Mouse (Mus musculus) MEL (cell line): Measurements from ENCODE around the gene Zfr. TPM values are rescaled to one million over a fixed set of nuclear protein-coding genes. Genes with fewer than 3 reads are reported as not detected.

Experiments used
- DNase-seq: peaks from one replicate; pipeline ENCODE4 v3.0.0; 2011; ENCODE audit warnings: low read depth, low spot score
- H3K27ac ChIP-seq: 2 replicates; pipeline ENCODE4 v1.5.1; 2012; ENCODE audit warnings: low read depth, mild to moderate bottlenecking, control low read depth, low read length, moderate library complexity; ENCODE audit not compliant: control insufficient read depth
- H3K27me3 ChIP-seq, 2 experiments: fragments of 150-350 bp in 1 of 2; sonication (generic) in 1 of 2; 2 replicates each; pipeline ENCODE4 v1.6.1; 2012; ENCODE audit warnings: low read length in 2 of 2, mild to moderate bottlenecking in 2 of 2, improper control_type of control experiment in 1 of 2, moderate library complexity in 1 of 2; ENCODE audit not compliant: insufficient read depth in 2 of 2, control insufficient read depth in 1 of 2
- H3K36me3 ChIP-seq, 2 experiments: 2 replicates each; pipeline ENCODE4 v1.6.1; 2012 to 2014; ENCODE audit warnings: low read length in 2 of 2, improper control_type of control experiment in 1 of 2, inconsistent platforms in 1 of 2, mild to moderate bottlenecking in 1 of 2; ENCODE audit not compliant: insufficient read depth in 2 of 2, control insufficient read depth in 1 of 2
- H3K4me1 ChIP-seq, 2 experiments: fragments of 150-350 bp in 1 of 2; sonication (generic) in 1 of 2; 2 replicates each; pipeline ENCODE4 v1.6.1; 2012; ENCODE audit warnings: low read length in 2 of 2, improper control_type of control experiment in 1 of 2, mild to moderate bottlenecking in 1 of 2; ENCODE audit not compliant: insufficient read depth in 2 of 2, control insufficient read depth in 1 of 2
- H3K4me3 ChIP-seq, 2 experiments: fragments of 150-350 bp in 1 of 2; sonication (generic) in 1 of 2; 2 replicates each; pipeline ENCODE4 v1.5.1; 2012; ENCODE audit warnings: low read depth in 2 of 2, low read length in 2 of 2, mild to moderate bottlenecking in 2 of 2, moderate library complexity in 2 of 2, control low read depth in 1 of 2, improper control_type of control experiment in 1 of 2; ENCODE audit not compliant: control insufficient read depth in 1 of 2, insufficient read depth in 1 of 2
- H3K79me2 ChIP-seq: 2 replicates; pipeline ENCODE4 v1.6.1; 2012; ENCODE audit warnings: mild to moderate bottlenecking, low read length, moderate library complexity; ENCODE audit not compliant: control insufficient read depth, poor library complexity, insufficient read depth
- H3K9ac ChIP-seq: 2 replicates; pipeline ENCODE4 v1.6.1; 2012; ENCODE audit warnings: low read depth, mild to moderate bottlenecking, control low read depth, low read length, moderate library complexity; ENCODE audit not compliant: control insufficient read depth, poor library complexity, severe bottlenecking
- H3K9me3 ChIP-seq: fragments of 150-350 bp; sonication (generic); replicated peaks from 2 replicates; pipeline ENCODE4 v1.6.1; 2012; ENCODE audit warnings: mild to moderate bottlenecking, low read length, improper control_type of control experiment, moderate library complexity; ENCODE audit not compliant: insufficient read depth
- CHD1 ChIP-seq: IDR thresholded peaks from 2 replicates; pipeline ENCODE4 v1.6.1; 2012; ENCODE audit warnings: low read depth, mild to moderate bottlenecking, inconsistent platforms, low read length, improper control_type of control experiment
- CTCF ChIP-seq, 3 experiments: IDR thresholded peaks in 2 of 3; conservative IDR thresholded peaks in 1 of 3; 2 replicates each; pipeline ENCODE4 v1.5.1; 2011 to 2012; ENCODE audit warnings: low read length in 3 of 3, low read depth in 2 of 3, mild to moderate bottlenecking in 2 of 3, improper control_type of control experiment in 1 of 3, inconsistent platforms in 1 of 3, mixed read lengths in 1 of 3, moderate library complexity in 1 of 3; ENCODE audit not compliant: control insufficient read depth in 1 of 3, insufficient read depth in 1 of 3, poor library complexity in 1 of 3, severe bottlenecking in 1 of 3
- ETS1 ChIP-seq: IDR thresholded peaks from 2 replicates; pipeline ENCODE4 v1.6.1; 2012; ENCODE audit warnings: low read depth, mild to moderate bottlenecking, inconsistent platforms, low read length, improper control_type of control experiment, moderate library complexity
- GABPA ChIP-seq: IDR thresholded peaks from 2 replicates; pipeline ENCODE4 v1.6.1; 2012; ENCODE audit warnings: low read depth, mild to moderate bottlenecking, inconsistent platforms, low read length, improper control_type of control experiment, moderate library complexity
- GATA1 ChIP-seq: IDR thresholded peaks from 2 replicates; pipeline ENCODE4 v1.6.1; 2011; ENCODE audit warnings: low read depth, low read length, improper control_type of control experiment
- HCFC1 ChIP-seq: IDR thresholded peaks from 2 replicates; pipeline ENCODE4 v1.6.1; 2012; ENCODE audit warnings: low read depth, mild to moderate bottlenecking, inconsistent platforms, low read length, improper control_type of control experiment, moderate library complexity
- JUND ChIP-seq: IDR thresholded peaks from 2 replicates; pipeline ENCODE4 v1.6.1; 2011; ENCODE audit warnings: low read depth, mild to moderate bottlenecking, improper control_type of control experiment, low read length
- MAFK ChIP-seq: IDR thresholded peaks from 2 replicates; pipeline ENCODE4 v1.6.1; 2011; ENCODE audit warnings: low read depth, mild to moderate bottlenecking, low read length, improper control_type of control experiment, borderline replicate concordance
- POLR2A ChIP-seq, 2 experiments: IDR thresholded peaks; 2 replicates each; pipeline ENCODE4 v1.6.1; 2011 to 2012; ENCODE audit warnings: low read length in 2 of 2, mild to moderate bottlenecking in 2 of 2, control low read depth in 1 of 2, improper control_type of control experiment in 1 of 2, low read depth in 1 of 2, moderate library complexity in 1 of 2; ENCODE audit not compliant: control insufficient read depth in 1 of 2, insufficient read depth in 1 of 2, poor library complexity in 1 of 2
- RAD21 ChIP-seq: IDR thresholded peaks from 2 replicates; pipeline ENCODE4 v1.6.1; 2011; ENCODE audit warnings: mild to moderate bottlenecking, low read depth, low read length, improper control_type of control experiment
- RCOR1 ChIP-seq: IDR thresholded peaks from 2 replicates; pipeline ENCODE4 v1.6.1; 2012; ENCODE audit warnings: low read depth, mild to moderate bottlenecking, inconsistent platforms, low read length, improper control_type of control experiment
- TAL1 ChIP-seq: IDR thresholded peaks from 2 replicates; pipeline ENCODE4 v1.6.1; 2012; ENCODE audit warnings: mild to moderate bottlenecking, inconsistent platforms, low read length, moderate library complexity, mixed read lengths
- TCF12 ChIP-seq: IDR thresholded peaks from 2 replicates; pipeline ENCODE4 v1.6.1; 2014; ENCODE audit warnings: low read depth, mild to moderate bottlenecking, inconsistent platforms, low read length, improper control_type of control experiment, moderate library complexity
- USF2 ChIP-seq, 2 experiments: IDR thresholded peaks; 2 replicates each; pipeline ENCODE4 v1.6.1; 2011 to 2012; ENCODE audit warnings: improper control_type of control experiment in 2 of 2, low read length in 2 of 2, borderline replicate concordance in 1 of 2, inconsistent platforms in 1 of 2, low read depth in 1 of 2, mild to moderate bottlenecking in 1 of 2; ENCODE audit not compliant: insufficient read depth in 1 of 2
- ZC3H11A ChIP-seq: IDR thresholded peaks from 2 replicates; pipeline ENCODE4 v1.6.1; 2012; ENCODE audit warnings: low read depth, mild to moderate bottlenecking, inconsistent platforms, low read length, improper control_type of control experiment
- ZKSCAN1 ChIP-seq: IDR thresholded peaks from 2 replicates; pipeline ENCODE4 v1.6.1; 2012; ENCODE audit warnings: low read depth, mild to moderate bottlenecking, inconsistent platforms, low read length, improper control_type of control experiment, moderate library complexity
- polyA plus RNA-seq, 2 experiments: library from polyadenylated mRNA; stranded (reverse) in 1 of 2; unstranded in 1 of 2; fragments of >175 nt in 1 of 2; fragments of >200 nt in 1 of 2; gene quantifications; 2 replicates each; pipeline versions ENCODE4 v1.2.1 to v1.2.4; 2012; ENCODE audit warnings: low replicate concordance in 2 of 2, low read depth in 1 of 2; ENCODE audit not compliant: insufficient read length in 2 of 2, insufficient read depth in 1 of 2, missing spikeins in 1 of 2
- total RNA-seq: library from RNA; depleted of rRNA; stranded (reverse); fragments of 300-350 nt; gene quantifications from 2 replicates; pipeline ENCODE4 v1.2.3, GENCODE M21; 2012

The Zfr gene
- total and polyA plus RNA-seq, 3 experiments = 54.4 to 199 (median 108) TPM

DNA sequence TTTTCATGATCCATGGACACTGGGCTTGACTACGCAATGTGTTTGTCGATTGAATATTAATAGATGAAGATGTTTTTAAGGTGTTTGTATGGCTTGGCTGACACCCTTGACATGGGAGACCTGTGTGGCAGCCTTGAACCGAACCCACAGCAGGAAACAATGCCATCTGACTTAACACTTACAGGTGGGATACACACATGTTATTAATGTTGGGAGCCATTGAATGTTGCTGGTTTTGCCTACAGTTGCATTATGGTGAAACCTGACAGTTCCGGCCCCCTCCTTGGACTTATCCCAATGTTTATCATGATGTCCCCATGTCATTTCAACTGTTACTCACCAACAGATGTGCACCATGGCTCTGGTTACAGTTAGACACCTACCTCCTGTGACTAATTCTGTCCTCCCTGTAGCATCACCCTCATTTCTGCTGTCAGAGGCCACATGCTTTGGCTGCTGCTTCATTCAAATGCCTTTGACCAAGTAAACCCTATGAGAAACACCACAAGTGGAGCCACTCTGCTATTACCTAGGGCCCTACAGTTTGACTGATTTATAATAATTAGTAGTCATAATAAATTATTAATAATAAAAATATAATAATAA, 23.6 kb upstream of the Zfr start:
- Histone ChIP-seq H3K4me3 (no peak overlapping the region), H3K36me3 (peaks cover 0 to 5% of the 10 kb centered on the region in 2 experiments; a peak in 1 of 4 replicates), H3K27me3 (no peaks in the 10 kb centered on the region), H3K9me3 (no peaks in the 10 kb centered on the region), H3K4me1 (peaks cover 0 to 5% of the 10 kb centered on the region in 2 experiments; a peak in 1 of 4 replicates), H3K27ac (no peak overlapping the region), H3K79me2 (no peaks in the 10 kb centered on the region), H3K9ac (no peak overlapping the region)
- TF ChIP-seq MAFK (no peak), RCOR1 (no peak), ZC3H11A (no peak), CTCF (IDR thresholded peaks at IDR 0.05 in 2 of 3, conservative IDR thresholded peaks at IDR 0.05 in 1 of 3; ENCODE audit: control insufficient read depth in 1 of 3, insufficient read depth in 1 of 3, low read depth in 2 of 3, low read length in 3 of 3, poor library complexity in 1 of 3, severe bottlenecking in 1 of 3) (no peak), CHD1 (no peak), ETS1 (no peak), TAL1 (no peak), USF2 (IDR thresholded peaks at IDR 0.05; ENCODE audit: borderline replicate concordance in 1 of 2, insufficient read depth in 1 of 2, low read depth in 1 of 2, low read length in 2 of 2) (no peak), GATA1 (no peak), HCFC1 (no peak), GABPA (no peak)
- DNase-seq = no peak

DNA sequence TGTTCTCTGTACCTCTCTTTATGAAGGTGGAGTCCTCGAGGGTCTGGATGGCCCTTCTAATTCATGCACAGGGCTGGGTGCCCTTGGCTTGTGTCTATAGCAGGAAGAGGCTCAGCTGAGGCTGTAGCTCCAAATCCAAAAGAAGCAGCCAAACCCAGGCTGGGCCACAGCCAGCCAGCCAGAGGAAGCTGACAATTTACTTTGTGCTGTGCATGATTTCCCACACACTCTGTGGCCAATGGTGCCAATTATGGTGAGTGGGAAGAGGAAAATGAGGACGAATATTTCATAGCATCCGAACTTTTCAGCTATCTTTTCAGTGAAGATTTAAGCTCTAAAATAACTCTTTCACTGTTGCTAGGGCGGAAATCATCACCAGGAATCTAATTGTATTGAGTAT, 21.2 kb upstream of the Zfr start:
- H3K4me1 ChIP-seq = peaks cover 8 to 9% of the 10 kb centered on the region in 2 experiments; a peak in 3 of 4 replicates
- H3K36me3 ChIP-seq = peaks cover 0 to 12% of the 10 kb centered on the region in 2 experiments; a peak in 1 of 4 replicates
- no peak overlapping the region for H3K4me3 ChIP-seq
- no peak overlapping the region for H3K9ac ChIP-seq
- H3K79me2 ChIP-seq = no peaks in the 10 kb centered on the region
- no peak overlapping the region for H3K27ac ChIP-seq
- no peak for DNase-seq
- H3K9me3 ChIP-seq = no peaks in the 10 kb centered on the region
- TF ChIP-seq POLR2A (IDR thresholded peaks at IDR 0.05; ENCODE audit: control insufficient read depth in 1 of 2, insufficient read depth in 1 of 2, low read depth in 1 of 2, low read length in 2 of 2, poor library complexity in 1 of 2) = no peak
- no peak for TF ChIP-seq HCFC1
- TF ChIP-seq ZC3H11A = no peak
- no peak for TF ChIP-seq ZKSCAN1
- no peak for TF ChIP-seq TCF12
- TF ChIP-seq, all 39 proteins: peak for 0
- no peaks in the 10 kb centered on the region for H3K27me3 ChIP-seq

DNA sequence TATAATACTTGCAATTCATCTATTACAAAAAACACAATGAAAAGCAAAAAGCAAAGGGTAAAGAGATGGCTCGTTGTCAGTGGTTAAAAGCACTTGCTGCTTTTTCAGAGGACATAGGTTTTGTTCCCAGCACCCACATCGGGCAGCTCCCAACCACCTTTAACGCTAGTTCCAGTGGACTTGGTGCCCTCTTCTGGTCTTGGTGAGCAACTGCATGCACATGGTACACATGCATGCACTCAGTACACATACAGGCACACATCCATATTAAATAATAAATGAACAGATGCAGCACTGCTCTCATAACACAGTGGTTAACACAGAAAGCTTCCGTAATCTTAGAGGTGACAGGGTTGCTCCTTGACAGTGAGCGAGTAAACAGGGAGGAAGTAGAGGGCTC, 20.3 kb upstream of the Zfr start:
- TF ChIP-seq ZC3H11A (no peak), TCF12 (no peak), RAD21 (peak; percentile 5), JUND (no peak), GABPA (no peak), CTCF (IDR thresholded peaks at IDR 0.05 in 2 of 3, conservative IDR thresholded peaks at IDR 0.05 in 1 of 3; ENCODE audit: control insufficient read depth in 1 of 3, insufficient read depth in 1 of 3, low read depth in 2 of 3, low read length in 3 of 3, poor library complexity in 1 of 3, severe bottlenecking in 1 of 3) (peak; percentile 34 to 40 (median 35); a peak in 5 of 6 replicates)

More for the DNA sequence above, 20.3 kb upstream of the Zfr start:
- no peaks in the 10 kb centered on the region for H3K27me3 ChIP-seq
- no peaks in the 10 kb centered on the region for H3K9me3 ChIP-seq
- H3K9ac ChIP-seq = no peak overlapping the region
- no peaks in the 10 kb centered on the region for H3K79me2 ChIP-seq
- peaks cover 4 to 8% of the 10 kb centered on the region in 2 experiments; a peak in 3 of 4 replicates for H3K4me1 ChIP-seq
- H3K36me3 ChIP-seq = peaks cover 0 to 8% of the 10 kb centered on the region in 2 experiments; a peak in 1 of 4 replicates
- no peak overlapping the region for H3K27ac ChIP-seq
- H3K4me3 ChIP-seq = no peak overlapping the region
- no peak for DNase-seq
